Mouse (Mus musculus) liver, postnatal 0 days (tissue): ENCODE results near the gene Reep6. TPM values are rescaled to one million over a fixed set of nuclear protein-coding genes. Genes with fewer than 3 reads are reported as not detected.

Experiments used
- ATAC-seq: fragments of 200-750 bp; cut with Nextera tagmentation; 2 replicates; pipeline ENCODE4 v1.8.0; 2017; ENCODE audit warnings: mild to moderate bottlenecking, moderate library complexity
- DNase-seq: peaks from one replicate; pipeline ENCODE4 v3.0.0-alpha.2; 2016
- H3K27ac ChIP-seq: fragments of 300-500 bp; sonication (generic); 2 replicates; pipeline ENCODE4 v1.5.1; 2014; ENCODE audit warnings: antibody characterized with exemption, moderate library complexity, mild to moderate bottlenecking, low read depth
- H3K27me3 ChIP-seq: fragments of 300-500 bp; sonication (generic); 2 replicates; pipeline ENCODE4 v1.6.1; 2014; ENCODE audit warnings: low read length, control low read depth, mixed read lengths; ENCODE audit not compliant: insufficient read depth
- H3K36me3 ChIP-seq: fragments of 300-500 bp; sonication (generic); replicated peaks from 2 replicates; pipeline ENCODE4 v1.6.1; 2014; ENCODE audit warnings: mild to moderate bottlenecking, control low read depth, low read length, moderate library complexity, mixed read lengths; ENCODE audit not compliant: insufficient read depth
- H3K4me1 ChIP-seq: fragments of 300-500 bp; sonication (generic); 2 replicates; pipeline ENCODE4 v1.6.1; 2014; ENCODE audit warnings: antibody characterized with exemption, mild to moderate bottlenecking, control low read depth; ENCODE audit not compliant: insufficient read depth
- H3K4me2 ChIP-seq: fragments of 300-500 bp; sonication (generic); 2 replicates; pipeline ENCODE4 v1.6.1; 2014; ENCODE audit warnings: low read depth, mild to moderate bottlenecking, low read length, moderate library complexity, mixed read lengths
- H3K4me3 ChIP-seq: fragments of 300-500 bp; sonication (generic); 2 replicates; pipeline ENCODE4 v1.5.1; 2014; ENCODE audit warnings: low read depth, low read length
- H3K9ac ChIP-seq: fragments of 300-500 bp; sonication (generic); replicated peaks from 2 replicates; pipeline ENCODE4 v1.6.1; 2014; ENCODE audit warnings: mild to moderate bottlenecking, moderate library complexity
- H3K9me3 ChIP-seq: fragments of 300-500 bp; sonication (generic); 2 replicates; pipeline ENCODE4 v1.6.1; 2016; ENCODE audit warnings: mild to moderate bottlenecking, control low read depth, low read length, mixed read lengths
- CTCF ChIP-seq: sonication (generic); IDR thresholded peaks from 2 replicates; pipeline ENCODE4 v1.5.1; 2016; ENCODE audit warnings: antibody characterized with exemption, low read depth
- EP300 ChIP-seq: IDR thresholded peaks from 2 replicates; pipeline ENCODE4 v1.6.1; 2016; ENCODE audit warnings: antibody characterized with exemption, low read depth, mild to moderate bottlenecking
- WGBS: fragments of 180-500 bp; shearing (Covaris S2); extraction: QIAGEN DNeasy Blood & Tissue Kit; methylation state at CpG from one replicate; pipeline ENCODE4 v1.1.7; 2014; ENCODE audit not compliant: insufficient replicate concordance; 5-methylcytosine and 5-hydroxymethylcytosine counted together
- polyA plus RNA-seq: library from polyadenylated mRNA; unstranded; fragments of >200 nt; fragmentation: Nextera tagmentation; extraction: Ambion mirVana; gene quantifications from 2 replicates; pipeline ENCODE4 v1.2.1, GENCODE M21; 2015

Gene Reep6
- polyA plus RNA-seq, 1 experiment from 2014 or later: 167 TPM

DNA sequence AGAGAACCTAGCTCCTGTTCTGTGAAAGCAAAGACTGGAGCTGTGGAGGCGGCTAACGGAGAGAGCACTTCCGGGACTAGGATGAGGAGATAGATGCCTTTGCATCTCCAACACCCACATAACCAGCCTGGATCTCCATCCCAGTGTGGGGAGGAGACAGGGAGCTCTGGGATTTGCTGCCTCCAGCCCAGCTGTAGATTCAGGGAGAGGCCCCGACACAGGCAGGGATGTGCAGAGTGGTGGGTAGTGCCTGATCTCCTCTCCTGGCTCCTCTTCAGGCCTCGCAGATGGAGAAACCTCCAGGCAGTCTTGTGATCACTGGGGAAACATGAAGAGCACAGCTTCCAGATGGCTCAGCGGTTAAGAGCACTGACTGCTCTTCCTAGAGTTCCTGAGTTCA is 43.0 kb downstream of the Reep6 start:
- TF ChIP-seq EP300 (no peak), CTCF (no peak)
- H3K27me3 ChIP-seq: peaks cover 7% of the 10 kb centered on the region; the same call in 1 of the 2 replicates
- DNase-seq (no peak), ATAC-seq (no peak)
- 80% methylated on average over 6 of the region's 6 CpGs for WGBS
- no peak overlapping the region for H3K4me2 ChIP-seq
- H3K4me1 ChIP-seq: no peaks in the 10 kb centered on the region; the same call in 1 of the 2 replicates
- H3K9me3 ChIP-seq: no peaks in the 10 kb centered on the region
- H3K36me3 ChIP-seq: no peaks in the 10 kb centered on the region
- H3K4me3 ChIP-seq: no peak overlapping the region
- no peak overlapping the region for H3K9ac ChIP-seq
- H3K27ac ChIP-seq: no peak overlapping the region

DNA sequence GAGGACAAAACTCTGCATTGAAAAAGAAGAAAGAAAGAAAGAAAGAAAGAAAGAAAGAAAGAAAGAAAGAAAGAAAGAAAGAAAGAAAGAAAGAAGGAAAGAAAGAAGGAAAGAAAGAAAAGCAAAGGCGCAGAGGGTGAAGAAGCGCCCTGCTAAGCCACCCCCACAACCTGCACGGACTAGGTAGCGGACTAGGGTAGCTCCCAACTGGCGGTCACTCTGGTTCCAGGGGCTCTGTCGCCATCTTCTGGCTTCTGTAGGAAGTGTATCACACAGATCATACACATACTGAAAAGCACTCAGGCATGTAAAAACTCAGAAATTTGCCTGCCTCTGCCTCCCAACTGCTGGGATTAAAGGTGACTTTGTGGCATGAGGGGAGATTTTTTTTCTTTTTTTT is 44.3 kb downstream of the Reep6 start:
- DNase-seq: peak; percentile 83
- ATAC-seq: peak; percentile 69
- no peaks in the 10 kb centered on the region for H3K36me3 ChIP-seq

DNA sequence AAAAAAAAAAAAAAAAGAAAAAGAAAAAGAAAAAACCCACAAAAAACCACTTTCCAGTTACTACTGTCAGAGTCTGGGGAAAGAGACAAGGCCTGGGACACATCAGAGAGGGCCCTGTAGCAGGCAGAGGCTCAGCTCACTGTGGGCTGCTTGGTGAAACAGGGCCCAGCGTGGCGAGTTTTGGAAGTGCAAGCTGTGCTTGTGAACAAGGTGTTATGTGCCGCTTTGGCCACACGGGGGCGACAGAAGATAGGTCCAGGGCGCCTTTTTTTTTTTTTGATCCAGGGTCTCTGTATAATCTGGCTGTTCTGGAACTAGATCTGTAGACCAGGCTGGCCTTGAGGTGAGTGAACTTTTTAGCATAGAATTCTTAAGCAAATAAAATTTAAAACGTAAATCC is 46.4 kb downstream of the Reep6 start:
- peaks cover 7% of the 10 kb centered on the region; the same call in 1 of the 2 replicates for H3K27me3 ChIP-seq
- ATAC-seq: peak; percentile 61

More for the DNA sequence above, 44.3 kb downstream of the Reep6 start:
- no peak overlapping the region for H3K4me2 ChIP-seq
- H3K4me3 ChIP-seq: no peak overlapping the region
- no peaks in the 10 kb centered on the region; the same call in 1 of the 2 replicates for H3K4me1 ChIP-seq
- TF ChIP-seq CTCF (peak; percentile 84), EP300 (no peak)
- H3K9me3 ChIP-seq: no peaks in the 10 kb centered on the region
- H3K9ac ChIP-seq: no peak overlapping the region
- H3K27me3 ChIP-seq: peaks cover 7% of the 10 kb centered on the region; the same call in 1 of the 2 replicates
- whole genome bisulfite sequencing: 17% methylated on average over 6 of the region's 6 CpGs
- H3K27ac ChIP-seq: no peak overlapping the region

DNA sequence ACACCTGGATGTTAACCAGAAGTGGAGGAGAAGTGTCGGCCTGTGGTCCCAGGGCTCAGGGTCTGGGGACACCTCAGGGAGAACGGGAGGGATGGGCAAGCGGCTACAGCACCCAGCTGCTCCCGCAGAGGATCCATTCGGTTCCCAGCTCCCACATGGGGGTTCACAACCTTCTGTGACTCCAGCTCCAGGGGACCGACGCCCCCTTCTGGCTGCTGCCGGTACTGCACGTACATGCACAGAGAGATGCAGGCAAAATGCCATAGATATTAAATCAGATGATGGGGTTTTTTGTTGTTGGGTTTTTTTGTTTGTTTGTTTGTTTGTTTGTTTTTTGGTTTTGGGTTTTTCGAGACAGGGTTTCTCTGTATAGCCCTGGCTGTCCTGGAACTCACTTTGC is 48.0 kb downstream of the Reep6 start:
- Histone ChIP-seq H3K9me3 (no peaks in the 10 kb centered on the region), H3K4me2 (no peak overlapping the region), H3K36me3 (peaks cover 13% of the 10 kb centered on the region), H3K4me3 (no peak overlapping the region), H3K4me1 (no peaks in the 10 kb centered on the region), H3K9ac (no peak overlapping the region), H3K27me3 (peaks cover under 1% of the 10 kb centered on the region; the same call in 1 of the 2 replicates), H3K27ac (no peak overlapping the region)
- TF ChIP-seq CTCF: peak; percentile 77
- no peak for TF ChIP-seq EP300
- WGBS: 47% methylated on average over 10 of the region's 10 CpGs
- ATAC-seq (no peak), DNase-seq (peak; percentile 61)

More for the DNA sequence above, 46.4 kb downstream of the Reep6 start:
- Histone ChIP-seq H3K36me3 (no peaks in the 10 kb centered on the region; the same call in 1 of the 2 replicates), H3K4me3 (no peak overlapping the region), H3K9me3 (no peaks in the 10 kb centered on the region), H3K4me2 (no peak overlapping the region), H3K27ac (no peak overlapping the region), H3K9ac (no peak overlapping the region), H3K4me1 (no peaks in the 10 kb centered on the region; the same call in 1 of the 2 replicates)
- TF ChIP-seq CTCF (peak; percentile 94), EP300 (no peak)
- 3% methylated on average over 7 of the region's 7 CpGs for WGBS
- peak; percentile 93 for DNase-seq

DNA sequence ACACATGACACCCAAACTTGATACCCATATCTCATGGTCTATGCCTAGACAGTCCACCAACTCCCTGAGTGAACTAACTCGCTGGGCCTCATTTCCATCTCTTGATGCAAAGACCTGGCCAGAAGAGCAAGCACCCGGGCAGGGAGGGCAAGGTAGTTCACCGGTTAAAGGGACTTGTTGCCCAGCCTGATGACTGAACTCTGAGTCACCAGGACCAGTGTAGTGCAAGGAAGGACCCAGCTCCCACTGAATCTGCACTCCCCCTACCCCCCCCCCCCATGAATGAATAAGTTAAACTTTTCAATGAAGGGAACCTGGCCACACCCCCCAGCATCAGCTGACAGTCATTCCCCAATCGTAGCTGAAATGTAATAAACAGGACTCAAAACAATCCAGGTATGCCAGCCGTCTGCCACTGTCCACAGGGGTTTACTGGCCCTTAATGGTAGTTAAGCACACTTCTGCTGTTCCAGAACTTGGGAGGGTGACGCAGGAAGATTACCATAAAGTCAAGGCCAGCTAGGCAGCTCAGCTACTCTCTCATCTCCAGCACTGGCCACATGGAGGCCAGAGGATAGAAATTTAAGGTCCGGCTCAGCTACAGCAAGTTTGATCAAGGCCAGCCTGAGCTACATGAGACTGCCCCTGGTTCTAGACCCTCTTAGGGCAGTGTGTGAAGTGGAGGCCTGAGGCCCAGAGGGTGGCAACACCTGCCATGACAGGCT is 53.0 kb downstream of the Reep6 start:
- 88% methylated on average over 7 of the region's 7 CpGs for WGBS

DNA sequence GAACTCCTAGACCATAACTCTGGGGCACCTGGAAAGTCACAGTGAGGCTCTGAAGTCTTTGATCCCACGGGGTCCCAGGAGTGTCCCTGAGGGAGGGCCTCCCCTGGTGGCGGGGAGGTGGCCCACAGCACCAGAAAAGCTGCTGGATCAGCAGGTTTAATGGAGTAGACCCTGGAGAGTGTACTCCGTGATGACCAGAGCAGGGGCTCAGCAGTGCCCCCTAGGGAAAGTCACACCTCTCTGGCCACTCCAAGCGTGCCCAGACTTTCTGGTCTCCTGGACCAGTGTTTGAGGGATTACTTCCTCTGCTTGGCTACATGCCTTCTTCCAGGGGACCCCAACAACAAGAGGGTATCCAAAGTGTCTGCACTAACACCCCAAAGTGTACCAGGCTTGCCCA is 53.7 kb downstream of the Reep6 start:
- TF ChIP-seq CTCF: peak; percentile 32
- TF ChIP-seq EP300: no peak
- H3K9ac ChIP-seq: no peak overlapping the region
- no peaks in the 10 kb centered on the region for H3K9me3 ChIP-seq
- ATAC-seq (no peak), DNase-seq (no peak)
- H3K36me3 ChIP-seq: peaks cover 13% of the 10 kb centered on the region
- no peak overlapping the region for H3K27ac ChIP-seq
- 72% methylated on average over 4 of the region's 4 CpGs for WGBS
- no peak overlapping the region for H3K4me3 ChIP-seq
- peaks cover 10% of the 10 kb centered on the region; the same call in 1 of the 2 replicates for H3K27me3 ChIP-seq
- H3K4me1 ChIP-seq: peaks cover 42% of the 10 kb centered on the region
- no peak overlapping the region for H3K4me2 ChIP-seq

More for the DNA sequence above, 53.0 kb downstream of the Reep6 start:
- Histone ChIP-seq H3K4me1 (peaks cover 36% of the 10 kb centered on the region), H3K9ac (no peak overlapping the region), H3K4me2 (no peak overlapping the region), H3K27ac (no peak overlapping the region), H3K4me3 (no peak overlapping the region), H3K9me3 (no peaks in the 10 kb centered on the region), H3K36me3 (peaks cover 13% of the 10 kb centered on the region), H3K27me3 (peaks cover 10% of the 10 kb centered on the region; the same call in 1 of the 2 replicates)
- ATAC-seq (no peak), DNase-seq (no peak)
- TF ChIP-seq EP300: no peak
- TF ChIP-seq CTCF: no peak
